Mouse (Mus musculus): ENCODE data around the gene Fabp3.

DNA sequence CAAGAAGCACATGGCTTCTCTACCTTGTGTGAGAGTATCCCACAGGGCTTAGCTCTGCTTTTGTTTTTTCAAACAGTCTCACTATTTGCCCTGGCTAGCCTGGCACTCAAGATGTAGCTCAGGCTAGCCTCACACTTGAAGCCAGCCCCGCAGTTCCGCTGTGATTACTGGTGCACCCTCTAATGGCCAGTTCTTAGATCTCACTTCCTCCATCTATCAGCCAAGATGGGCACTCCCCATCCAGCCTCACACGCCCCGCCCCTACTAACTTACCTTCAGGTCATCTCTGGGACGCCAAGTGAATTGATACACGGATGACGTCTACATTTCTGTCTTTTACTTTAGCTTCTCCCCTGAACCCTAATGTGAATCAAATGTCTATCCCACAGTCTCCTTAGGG lies 11.2 kb downstream of the Fabp3 start:
- TF ChIP-seq CTCF (IDR thresholded peaks at IDR 0.05; ENCODE audit: borderline replicate concordance, control insufficient read depth, extremely low read depth, insufficient read depth, low read length, poor library complexity): no peak
- TF ChIP-seq POLR2A (IDR thresholded peaks at IDR 0.05; ENCODE audit: control insufficient read depth, extremely low read depth, insufficient read depth, low read length, poor library complexity): no peak
